19 mouse cellular contexts compared by ENCODE assay signal in genomic region chr3:80796764-80797163, GRCm38 (mm10). TPM values are rescaled to one million over a fixed set of nuclear protein-coding genes. Genes with fewer than 3 reads are reported as not detected.
DNase-seq lines count a peak whose midpoint lies in the region; ATAC-seq and TF ChIP-seq lines count a peak whose summit lies in the region.
"Had no signal": no experiment of that assay in that cellular context is flagged by ENCODE, and none has a peak within 500 bp of the region (broad histone marks: within the 10 kb centered on the region; RNA-seq: fewer than 3 reads in every experiment).

No protein-coding gene starts in this region.

- no peak overlapping the region for H3K9ac ChIP-seq in hindbrain, postnatal 0 days (replicated peaks; ENCODE audit: low read length)
- no peak overlapping the region for H3K9ac ChIP-seq in hindbrain, embryonic 12.5 days
- H3K9ac ChIP-seq: forebrain, embryonic 15.5 days; heart, embryonic 12.5 days had no signal

- intact Hi-C loops in left cerebral cortex, adult 2 months (cut with DNase I): no loop called here

- no peaks in the 10 kb centered on the region for H3K27me3 ChIP-seq in hindbrain, postnatal 0 days (ENCODE audit: insufficient read depth, low read length)
- H3K27me3 ChIP-seq in hindbrain, embryonic 12.5 days: no peaks in the 10 kb centered on the region
- H3K27me3 ChIP-seq: forebrain, embryonic 15.5 days had no signal

- H3K4me2 ChIP-seq in hindbrain, postnatal 0 days (ENCODE audit: low read depth, low read length): no peak overlapping the region
- no peak overlapping the region for H3K4me2 ChIP-seq in hindbrain, embryonic 12.5 days (replicated peaks)
- H3K4me2 ChIP-seq: heart, embryonic 12.5 days had no signal

- TF ChIP-seq POLR2A in brain, embryonic 14.5 days (IDR thresholded peaks at IDR 0.05; ENCODE audit: borderline replicate concordance, extremely low read depth, insufficient read depth, insufficient read length, poor library complexity, severe bottlenecking): no peak

- H3K4me3 ChIP-seq in hindbrain, postnatal 0 days (ENCODE audit: low read length): no peak overlapping the region
- no peak overlapping the region for H3K4me3 ChIP-seq in hindbrain, embryonic 12.5 days
- peak overlapping the region; percentile 86; the same call in 1 of the 2 replicates for H3K4me3 ChIP-seq in left cerebral cortex, adult 2 months
- H3K4me3 ChIP-seq: embryonic facial prominence, embryonic 10.5 days; heart, embryonic 12.5 days had no signal

- no peak for ATAC-seq in hindbrain, postnatal 0 days
- no peak for ATAC-seq in hindbrain, embryonic 12.5 days (ENCODE audit: low FRiP score)
- ATAC-seq: CD4-positive, CD25-positive, alpha-beta regulatory T cell, adult 4 months; forebrain, embryonic 15.5 days; hindbrain, embryonic 16.5 days had no signal

- peak; percentile 26 for DNase-seq in hindbrain, postnatal 0 days (ENCODE audit: low spot score)
- no peak for DNase-seq in left cerebral cortex, adult 2 months (ENCODE audit: extremely low spot score in 1 of 2, low spot score in 2 of 2)
- no peak for DNase-seq in left cerebral cortex, adult 18-20 months (ENCODE audit: low spot score in 2 of 2)
- DNase-seq in NIH3T3 (ENCODE audit: low read depth): peak; percentile 34
- peak; percentile 34 for DNase-seq in brain, embryonic 14.5 days (ENCODE audit: low read depth)
- no peak for DNase-seq in retina, postnatal 1 day
- DNase-seq: adrenal gland, postnatal 10 days; B cell, adult 2 months; cerebellum, adult 18-20 months; cerebellum, adult 9-11 months; gastrocnemius, postnatal 14 days; heart, postnatal 36 days had no signal

- no peaks in the 10 kb centered on the region for H3K36me3 ChIP-seq in hindbrain, postnatal 0 days (ENCODE audit: insufficient read depth, low read length)
- H3K36me3 ChIP-seq in hindbrain, embryonic 12.5 days: no peaks in the 10 kb centered on the region
- H3K36me3 ChIP-seq: embryonic facial prominence, embryonic 10.5 days; forebrain, embryonic 15.5 days; G1E; heart, embryonic 12.5 days had no signal

- peak; percentile 21; the same call in 1 of the 2 replicates for TF ChIP-seq CTCF in hindbrain, postnatal 0 days (IDR thresholded peaks at IDR 0.05; ENCODE audit: low read depth)
- TF ChIP-seq CTCF in left cerebral cortex, adult 2 months (IDR thresholded peaks at IDR 0.05): peak; percentile 40
- no peak for TF ChIP-seq CTCF in brain, embryonic 14.5 days (IDR thresholded peaks at IDR 0.05; ENCODE audit: borderline replicate concordance, extremely low read depth, insufficient read depth, insufficient read length)

- peaks cover 8% of the 10 kb centered on the region; the same call in 1 of the 2 replicates for H3K4me1 ChIP-seq in hindbrain, postnatal 0 days (ENCODE audit: insufficient read depth, low read length)
- peaks cover 8% of the 10 kb centered on the region for H3K4me1 ChIP-seq in hindbrain, embryonic 12.5 days

- H3K9me3 ChIP-seq in hindbrain, postnatal 0 days (ENCODE audit: low read length): no peaks in the 10 kb centered on the region
- H3K9me3 ChIP-seq in hindbrain, embryonic 12.5 days (replicated peaks): no peaks in the 10 kb centered on the region
- H3K9me3 ChIP-seq: embryonic facial prominence, embryonic 10.5 days; forebrain, embryonic 15.5 days; G1E; heart, embryonic 12.5 days had no signal

- no peak overlapping the region for H3K27ac ChIP-seq in hindbrain, postnatal 0 days
- no peak overlapping the region for H3K27ac ChIP-seq in hindbrain, embryonic 12.5 days
- peak overlapping the region; percentile 32; the same call in 1 of the 2 replicates for H3K27ac ChIP-seq in left cerebral cortex, adult 2 months
- H3K27ac ChIP-seq: embryonic facial prominence, embryonic 10.5 days; forebrain, embryonic 15.5 days had no signal

RNA-seq across cellular contexts. Expression of gene Gria2, which starts 5.9 kb away (rescaled TPM):
- 131 and 132 TPM in 2 replicates for total RNA-seq in hindbrain, postnatal 0 days (2014; rRNA removed)
- 149 and 159 TPM in 2 replicates for polyA plus RNA-seq in hindbrain, postnatal 0 days (2015; fragmentation: Nextera tagmentation; extraction: Ambion mirVana)
- polyA plus RNA-seq in hindbrain, embryonic 12.5 days (2016; fragmentation: Nextera tagmentation; extraction: Ambion mirVana): 55.7 and 62.4 TPM in 2 replicates
- 100 to 1,000 TPM; 535 to 547 TPM for total RNA-seq in left cerebral cortex, adult 2 months (2021)
- total RNA-seq in left cerebral cortex, adult 18-20 months (2021): 100 to 1,000 TPM; 480 to 502 TPM
- 142 and 179 TPM in 2 replicates for polyA plus RNA-seq in brain, embryonic 14.5 days (2012; rRNA removed)
- polyA plus RNA-seq: CD4-positive, CD25-positive, alpha-beta regulatory T cell, adult 4 months; G1E had no signal

Comparison
In these comparisons a context has a peak if more than half of its experiments do, and no peak if none do; other contexts are left out.
1. DNase-seq: peak in hindbrain, postnatal 0 days (single experiment), NIH3T3 (single experiment) and brain, embryonic 14.5 days (single experiment); none in left cerebral cortex, adult 2 months (0 of 2), left cerebral cortex, adult 18-20 months (0 of 2) and retina, postnatal 1 day (single experiment).